Mouse (Mus musculus): Measurements from ENCODE around the gene Ube2z. TPM values are rescaled to one million over a fixed set of nuclear protein-coding genes. Genes with fewer than 3 reads are reported as not detected.

Gene Ube2z
- total and polyA plus RNA-seq, 2 experiments from 2014 or later: 19.3 to 44.4 TPM

GRCm38 (mm10) chr11:96003969-96004792, 61.0 kb downstream of the Ube2z start:
- Histone ChIP-seq H3K4me3 (ENCODE audit: low read depth, low read length) (peak overlapping the region; percentile 78), H3K9ac (replicated peaks; ENCODE audit: low read depth, low read length) (peak overlapping the region; percentile 67), H3K4me2 (ENCODE audit: low read depth, low read length) (peak overlapping the region; percentile 94), H3K27me3 (ENCODE audit: control insufficient read depth, insufficient read depth, low read length) (peaks cover 29% of the 10 kb centered on the region), H3K27ac (ENCODE audit: low read depth) (peak overlapping the region; percentile 78), H3K4me1 (ENCODE audit: control insufficient read depth, insufficient read depth) (peaks cover 24% of the 10 kb centered on the region), H3K36me3 (replicated peaks; ENCODE audit: control insufficient read depth, insufficient read depth, low read length) (no peaks in the 10 kb centered on the region), H3K9me3 (replicated peaks; ENCODE audit: control insufficient read depth, low read length) (no peaks in the 10 kb centered on the region)
- no peak for DNase-seq (ENCODE audit: low spot score)
- no peak for TF ChIP-seq EP300 (IDR thresholded peaks at IDR 0.05; ENCODE audit: low read depth)
- no peak for TF ChIP-seq CTCF (IDR thresholded peaks at IDR 0.05; ENCODE audit: low read depth)
- WGBS: 3% methylated on average over 32 of the region's 32 CpGs
- ATAC-seq (ENCODE audit: insufficient read depth, low read depth): peak; percentile 25; the same call in 1 of the 2 replicates

DNA sequence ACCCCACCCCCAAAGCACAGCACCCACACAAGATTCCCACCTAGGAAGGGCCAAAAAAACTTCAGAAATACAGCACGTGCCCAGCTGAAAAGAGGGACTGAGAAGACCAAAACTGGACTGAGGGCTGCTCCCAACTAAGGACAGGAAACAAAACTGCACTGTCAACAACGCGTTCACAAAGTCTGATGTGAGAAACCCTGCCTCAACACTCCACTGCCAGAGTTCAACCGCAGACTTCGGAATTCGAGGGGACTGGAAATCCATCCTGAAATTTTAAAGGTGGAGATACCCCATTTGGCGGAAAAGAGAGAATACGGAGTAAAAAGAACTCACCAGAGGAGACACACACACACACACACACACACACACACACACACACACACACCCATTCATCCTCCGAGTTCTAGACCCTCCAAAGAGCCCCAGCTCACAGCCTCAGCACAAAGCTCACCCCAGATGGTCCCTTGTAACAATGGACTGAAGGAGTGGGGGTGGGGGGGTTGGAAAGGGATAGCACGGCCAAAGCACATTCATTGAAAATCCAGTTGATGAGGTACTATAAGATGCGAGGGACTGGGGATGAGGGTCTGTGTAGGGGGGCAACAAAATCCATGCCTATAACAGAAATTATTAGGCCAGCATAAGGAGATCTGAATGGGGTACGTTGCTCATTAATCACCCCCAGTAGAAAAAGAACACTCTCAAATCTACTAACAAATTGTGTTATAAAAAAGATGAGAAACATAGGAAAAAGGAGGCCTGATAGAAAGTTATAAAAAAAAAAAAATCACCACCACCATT, 61.9 kb downstream of the Ube2z start:
- no peaks in the 10 kb centered on the region for H3K36me3 ChIP-seq (replicated peaks; ENCODE audit: control insufficient read depth, insufficient read depth, low read length)
- DNase-seq (ENCODE audit: low spot score) (no peak), ATAC-seq (ENCODE audit: insufficient read depth, low read depth) (no peak)
- H3K27me3 ChIP-seq (ENCODE audit: control insufficient read depth, insufficient read depth, low read length): peaks cover 22% of the 10 kb centered on the region
- H3K9me3 ChIP-seq (replicated peaks; ENCODE audit: control insufficient read depth, low read length): no peaks in the 10 kb centered on the region
- 17% methylated on average over 12 of the region's 12 CpGs for WGBS
- no peak for TF ChIP-seq CTCF (IDR thresholded peaks at IDR 0.05; ENCODE audit: low read depth)
- TF ChIP-seq EP300 (IDR thresholded peaks at IDR 0.05; ENCODE audit: low read depth): no peak
- H3K4me3 ChIP-seq (ENCODE audit: low read depth, low read length): peak overlapping the region; percentile 78; the same call in 1 of the 2 replicates
- no peak overlapping the region for H3K9ac ChIP-seq (replicated peaks; ENCODE audit: low read depth, low read length)
- H3K4me1 ChIP-seq (ENCODE audit: control insufficient read depth, insufficient read depth): peaks cover 24% of the 10 kb centered on the region
- no peak overlapping the region for H3K27ac ChIP-seq (ENCODE audit: low read depth)
- peak overlapping the region; percentile 94 for H3K4me2 ChIP-seq (ENCODE audit: low read depth, low read length)

Other genes starting within 250 kb of the Ube2z start
- gene Phospho1, start 240.9 kb downstream of the Ube2z start, total RNA-seq (2014; rRNA removed; ENCODE audit: low replicate concordance): 45.0 and 46.6 TPM in 2 replicates
- 6.7 and 7.9 TPM in 2 replicates for gene Phospho1, start 240.9 kb downstream of the Ube2z start, polyA plus RNA-seq (2015; fragmentation: Nextera tagmentation; extraction: Ambion mirVana)
- 0.66 and 26.8 TPM in 2 replicates for gene Gngt2, start 228.2 kb downstream of the Ube2z start, total RNA-seq (2014; rRNA removed; ENCODE audit: low replicate concordance)
- gene Gngt2, start 228.2 kb downstream of the Ube2z start, polyA plus RNA-seq (2015; fragmentation: Nextera tagmentation; extraction: Ambion mirVana): 38.7 and 40.1 TPM in 2 replicates
- 11.4 and 13.4 TPM in 2 replicates for gene Abi3, start 222.9 kb downstream of the Ube2z start, total RNA-seq (2014; rRNA removed; ENCODE audit: low replicate concordance)
- gene Abi3, start 222.9 kb downstream of the Ube2z start, polyA plus RNA-seq (2015; fragmentation: Nextera tagmentation; extraction: Ambion mirVana): 13.3 and 14.3 TPM in 2 replicates
- not detected in 2 replicates for gene B4galnt2, start 150.5 kb downstream of the Ube2z start, total RNA-seq (2014; rRNA removed; ENCODE audit: low replicate concordance)
- gene B4galnt2, start 150.5 kb downstream of the Ube2z start, polyA plus RNA-seq (2015; fragmentation: Nextera tagmentation; extraction: Ambion mirVana): 0.07 TPM in 1 of 2 replicates, not detected in the other
- gene Igf2bp1, start 59.4 kb downstream of the Ube2z start, total RNA-seq (2014; rRNA removed; ENCODE audit: low replicate concordance): 3.4 and 10.4 TPM in 2 replicates
- gene Igf2bp1, start 59.4 kb downstream of the Ube2z start, polyA plus RNA-seq (2015; fragmentation: Nextera tagmentation; extraction: Ambion mirVana): 4.5 and 5.6 TPM in 2 replicates
- not detected in 2 replicates for gene Gip, start 40.8 kb downstream of the Ube2z start, total RNA-seq (2014; rRNA removed; ENCODE audit: low replicate concordance)
- gene Gip, start 40.8 kb downstream of the Ube2z start, polyA plus RNA-seq (2015; fragmentation: Nextera tagmentation; extraction: Ambion mirVana): not detected in 2 replicates
- 24.0 and 25.2 TPM in 2 replicates for gene Snf8, start 30.5 kb downstream of the Ube2z start, total RNA-seq (2014; rRNA removed; ENCODE audit: low replicate concordance)
- 59.4 and 63.0 TPM in 2 replicates for gene Snf8, start 30.5 kb downstream of the Ube2z start, polyA plus RNA-seq (2015; fragmentation: Nextera tagmentation; extraction: Ambion mirVana)
- gene Atp5g1, start 10.3 kb upstream of the Ube2z start, total RNA-seq (2014; rRNA removed; ENCODE audit: low replicate concordance): 4,197 and 4,922 TPM in 2 replicates
- 4,840 and 4,941 TPM in 2 replicates for gene Atp5g1, start 10.3 kb upstream of the Ube2z start, polyA plus RNA-seq (2015; fragmentation: Nextera tagmentation; extraction: Ambion mirVana)
- gene Calcoco2, start 46.6 kb upstream of the Ube2z start, total RNA-seq (2014; rRNA removed; ENCODE audit: low replicate concordance): not detected in 2 replicates
- not detected in 2 replicates for gene Calcoco2, start 46.6 kb upstream of the Ube2z start, polyA plus RNA-seq (2015; fragmentation: Nextera tagmentation; extraction: Ambion mirVana)
- not detected in 2 replicates for gene Ttll6, start 68.4 kb upstream of the Ube2z start, total RNA-seq (2014; rRNA removed; ENCODE audit: low replicate concordance)
- not detected in 2 replicates for gene Ttll6, start 68.4 kb upstream of the Ube2z start, polyA plus RNA-seq (2015; fragmentation: Nextera tagmentation; extraction: Ambion mirVana)
- gene Hoxb13, start 128.9 kb upstream of the Ube2z start, total RNA-seq (2014; rRNA removed; ENCODE audit: low replicate concordance): not detected in 2 replicates
- not detected in 2 replicates for gene Hoxb13, start 128.9 kb upstream of the Ube2z start, polyA plus RNA-seq (2015; fragmentation: Nextera tagmentation; extraction: Ambion mirVana)
- gene Hoxb9, start 206.1 kb upstream of the Ube2z start, total RNA-seq (2014; rRNA removed; ENCODE audit: low replicate concordance): not detected in 2 replicates
- not detected in 2 replicates for gene Hoxb9, start 206.1 kb upstream of the Ube2z start, polyA plus RNA-seq (2015; fragmentation: Nextera tagmentation; extraction: Ambion mirVana)
- gene Hoxb8, start 216.5 kb upstream of the Ube2z start, total RNA-seq (2014; rRNA removed; ENCODE audit: low replicate concordance): not detected in 2 replicates
- not detected in 2 replicates for gene Hoxb8, start 216.5 kb upstream of the Ube2z start, polyA plus RNA-seq (2015; fragmentation: Nextera tagmentation; extraction: Ambion mirVana)
- gene Hoxb7, start 221.2 kb upstream of the Ube2z start, total RNA-seq (2014; rRNA removed; ENCODE audit: low replicate concordance): not detected in 2 replicates
- gene Hoxb7, start 221.2 kb upstream of the Ube2z start, polyA plus RNA-seq (2015; fragmentation: Nextera tagmentation; extraction: Ambion mirVana): 0.20 TPM in 1 of 2 replicates, not detected in the other
- not detected in 2 replicates for gene Hoxb6, start 227.1 kb upstream of the Ube2z start, total RNA-seq (2014; rRNA removed; ENCODE audit: low replicate concordance)
- gene Hoxb6, start 227.1 kb upstream of the Ube2z start, polyA plus RNA-seq (2015; fragmentation: Nextera tagmentation; extraction: Ambion mirVana): not detected in 2 replicates
- 0.19 TPM in 1 of 2 replicates, not detected in the other for gene Hoxb5, start 237.9 kb upstream of the Ube2z start, total RNA-seq (2014; rRNA removed; ENCODE audit: low replicate concordance)
- 0.08 and 0.25 TPM in 2 replicates for gene Hoxb5, start 237.9 kb upstream of the Ube2z start, polyA plus RNA-seq (2015; fragmentation: Nextera tagmentation; extraction: Ambion mirVana)